Mouse (Mus musculus) myocyte (in vitro differentiated cells): ENCODE data around the gene Grip2. TPM values are rescaled to one million over a fixed set of nuclear protein-coding genes. Genes with fewer than 3 reads are reported as not detected.

Experiments used
- H3K27me3 ChIP-seq: one replicate; pipeline ENCODE4 v1.6.1; 2011; ENCODE audit not compliant: control insufficient read depth, insufficient read depth, insufficient read length
- H3K36me3 ChIP-seq: one replicate; pipeline ENCODE4 v1.6.1; 2011; ENCODE audit not compliant: control insufficient read depth, insufficient read depth
- H3K4me2 ChIP-seq: one replicate; pipeline ENCODE4 v1.6.1; 2011; ENCODE audit warnings: low read depth, control low read depth
- H3K4me3 ChIP-seq: one replicate; pipeline ENCODE4 v1.5.1; 2011; ENCODE audit warnings: mild to moderate bottlenecking, control low read depth, moderate library complexity
- H3K79me2 ChIP-seq: one replicate; pipeline ENCODE4 v1.6.1; 2011; ENCODE audit not compliant: control insufficient read depth, insufficient read depth
- H3ac ChIP-seq: one replicate; pipeline ENCODE4 v1.6.1; 2011; ENCODE audit not compliant: control insufficient read depth, insufficient read length
- CEBPB ChIP-seq: IDR thresholded peaks from 2 replicates; pipeline ENCODE4 v1.6.1; 2011; ENCODE audit warnings: mild to moderate bottlenecking, moderate library complexity; ENCODE audit not compliant: poor library complexity, insufficient read depth, severe bottlenecking
- E2F4 ChIP-seq: IDR thresholded peaks from one replicate; pipeline ENCODE4 v1.6.1; 2011; ENCODE audit warnings: mild to moderate bottlenecking, control low read depth, moderate library complexity; ENCODE audit not compliant: insufficient read depth
- MAX ChIP-seq: IDR thresholded peaks from one replicate; pipeline ENCODE4 v1.6.1; 2011; ENCODE audit warnings: low read depth, mild to moderate bottlenecking, control low read depth
- MYOD1 ChIP-seq, 3 experiments: IDR thresholded peaks; one replicate each; pipeline ENCODE4 v1.6.1; 2011; ENCODE audit warnings: control low read depth in 2 of 3, low read depth in 2 of 3, mild to moderate bottlenecking in 2 of 3, moderate library complexity in 1 of 3; ENCODE audit not compliant: insufficient read length in 2 of 3, control insufficient read depth in 1 of 3
- MYOG ChIP-seq, 3 experiments: IDR thresholded peaks; one replicate each; pipeline ENCODE4 v1.6.1; 2011; ENCODE audit warnings: control low read depth in 2 of 3, low read depth in 2 of 3, mild to moderate bottlenecking in 2 of 3; ENCODE audit not compliant: insufficient read length in 2 of 3, control insufficient read depth in 1 of 3, insufficient read depth in 1 of 3
- POLR2A ChIP-seq: IDR thresholded peaks from one replicate; pipeline ENCODE4 v1.6.1; 2011; ENCODE audit warnings: low read depth, mild to moderate bottlenecking, control low read depth, moderate library complexity; ENCODE audit not compliant: insufficient read length
- POLR2AphosphoS2 ChIP-seq: IDR thresholded peaks from one replicate; pipeline ENCODE4 v1.6.1; 2011; ENCODE audit warnings: low read depth, control low read depth; ENCODE audit not compliant: insufficient read length
- REST ChIP-seq: IDR thresholded peaks from one replicate; pipeline ENCODE4 v1.6.1; 2011; ENCODE audit warnings: mild to moderate bottlenecking, control low read depth, moderate library complexity; ENCODE audit not compliant: insufficient read depth, insufficient read length
- SRF ChIP-seq: IDR thresholded peaks from one replicate; pipeline ENCODE4 v1.6.1; 2011; ENCODE audit warnings: low read depth; ENCODE audit not compliant: control insufficient read depth, insufficient read length
- TCF12 ChIP-seq: IDR thresholded peaks from one replicate; pipeline ENCODE4 v1.6.1; 2011; ENCODE audit warnings: mild to moderate bottlenecking, control low read depth; ENCODE audit not compliant: poor library complexity, insufficient read depth, severe bottlenecking
- TCF3 ChIP-seq: IDR thresholded peaks from one replicate; pipeline ENCODE4 v1.6.1; 2011; ENCODE audit warnings: low read depth, control low read depth; ENCODE audit not compliant: insufficient read length
- USF1 ChIP-seq: IDR thresholded peaks from one replicate; pipeline ENCODE4 v1.6.1; 2011; ENCODE audit warnings: low read depth, mild to moderate bottlenecking, control low read depth, moderate library complexity
- polyA plus RNA-seq: library from polyadenylated mRNA; unstranded; fragments of >200 nt; fragmentation: generic; extraction: Trizol; gene quantifications from one replicate; pipeline ENCODE4 v1.2.1, GENCODE M21; 2012; ENCODE audit warnings: missing spikeins

The Grip2 gene
- polyA plus RNA-seq, 1 experiment = 1.9 TPM

- H3K4me3 ChIP-seq = no peak overlapping the region
- TF ChIP-seq MYOD1 (IDR thresholded peaks at IDR 0.05; ENCODE audit: control insufficient read depth in 1 of 3, insufficient read length in 2 of 3, low read depth in 2 of 3) (peak in 2 of 3 experiments; percentile 27 to 41), MYOG (IDR thresholded peaks at IDR 0.05; ENCODE audit: control insufficient read depth in 1 of 3, insufficient read depth in 1 of 3, insufficient read length in 2 of 3, low read depth in 2 of 3) (peak in 1 of 3 experiments; percentile 43), TCF3 (peak; percentile 5), CEBPB (no peak)
- H3ac ChIP-seq = no peak overlapping the region
- H3K36me3 ChIP-seq = no peaks in the 10 kb centered on the region
- no peaks in the 10 kb centered on the region for H3K79me2 ChIP-seq
- H3K4me2 ChIP-seq = no peak overlapping the region
- H3K27me3 ChIP-seq = peaks cover 67% of the 10 kb centered on the region
These were observed 13.4 kb downstream of the Grip2 start for GRCm38 (mm10) chr6:91813611-91814010.

GRCm38 (mm10) chr6:91810007-91810406, 17.0 kb downstream of the Grip2 start:
- H3ac ChIP-seq = no peak overlapping the region
- H3K27me3 ChIP-seq = peaks cover 79% of the 10 kb centered on the region
- H3K4me2 ChIP-seq = no peak overlapping the region
- no peaks in the 10 kb centered on the region for H3K79me2 ChIP-seq
- no peak for TF ChIP-seq POLR2AphosphoS2
- TF ChIP-seq MAX = no peak
- no peak for TF ChIP-seq SRF
- no peak for TF ChIP-seq MYOG (IDR thresholded peaks at IDR 0.05; ENCODE audit: control insufficient read depth in 1 of 3, insufficient read depth in 1 of 3, insufficient read length in 2 of 3, low read depth in 2 of 3)
- no peak for TF ChIP-seq TCF12
- TF ChIP-seq TCF3 = no peak
- TF ChIP-seq POLR2A = no peak
- TF ChIP-seq USF1 = no peak
- H3K4me3 ChIP-seq = no peak overlapping the region
- no peaks in the 10 kb centered on the region for H3K36me3 ChIP-seq

- H3K4me3 ChIP-seq = no peak overlapping the region
- H3K79me2 ChIP-seq = no peaks in the 10 kb centered on the region
- H3ac ChIP-seq = no peak overlapping the region
- H3K4me2 ChIP-seq = no peak overlapping the region
- TF ChIP-seq USF1 = no peak
- no peaks in the 10 kb centered on the region for H3K36me3 ChIP-seq
- H3K27me3 ChIP-seq = peaks cover 90% of the 10 kb centered on the region
These were observed 19.0 kb downstream of the Grip2 start for GRCm38 (mm10) chr6:91808022-91808421.

GRCm38 (mm10) chr6:91807169-91807568, 19.9 kb downstream of the Grip2 start:
- no peaks in the 10 kb centered on the region for H3K79me2 ChIP-seq
- TF ChIP-seq POLR2A = no peak
- TF ChIP-seq E2F4 = no peak
- no peak for TF ChIP-seq TCF3
- peaks cover 93% of the 10 kb centered on the region for H3K27me3 ChIP-seq
- no peak overlapping the region for H3K4me3 ChIP-seq
- H3ac ChIP-seq = no peak overlapping the region
- no peak overlapping the region for H3K4me2 ChIP-seq
- no peaks in the 10 kb centered on the region for H3K36me3 ChIP-seq

- Histone ChIP-seq H3K27me3 (peaks cover 98% of the 10 kb centered on the region), H3K36me3 (no peaks in the 10 kb centered on the region), H3ac (no peak overlapping the region), H3K4me3 (no peak overlapping the region), H3K4me2 (no peak overlapping the region), H3K79me2 (no peaks in the 10 kb centered on the region)
- TF ChIP-seq TCF12 (no peak), SRF (no peak), TCF3 (no peak), MYOG (IDR thresholded peaks at IDR 0.05; ENCODE audit: control insufficient read depth in 1 of 3, insufficient read depth in 1 of 3, insufficient read length in 2 of 3, low read depth in 2 of 3) (no peak), CEBPB (no peak), POLR2AphosphoS2 (no peak), MYOD1 (IDR thresholded peaks at IDR 0.05; ENCODE audit: control insufficient read depth in 1 of 3, insufficient read length in 2 of 3, low read depth in 2 of 3) (no peak), POLR2A (no peak), E2F4 (no peak), USF1 (no peak), MAX (no peak), REST (no peak)
These were observed 22.9 kb downstream of the Grip2 start for GRCm38 (mm10) chr6:91804177-91804576.

GRCm38 (mm10) chr6:91798496-91798895, 28.6 kb downstream of the Grip2 start:
- Histone ChIP-seq H3K4me3 (no peak overlapping the region), H3K36me3 (no peaks in the 10 kb centered on the region), H3ac (no peak overlapping the region), H3K27me3 (peaks cover 81% of the 10 kb centered on the region), H3K79me2 (no peaks in the 10 kb centered on the region), H3K4me2 (no peak overlapping the region)
- TF ChIP-seq E2F4 (no peak), USF1 (no peak), REST (no peak), MYOG (IDR thresholded peaks at IDR 0.05; ENCODE audit: control insufficient read depth in 1 of 3, insufficient read depth in 1 of 3, insufficient read length in 2 of 3, low read depth in 2 of 3) (no peak), SRF (no peak), TCF3 (no peak), POLR2A (no peak), MAX (no peak), CEBPB (no peak), MYOD1 (IDR thresholded peaks at IDR 0.05; ENCODE audit: control insufficient read depth in 1 of 3, insufficient read length in 2 of 3, low read depth in 2 of 3) (no peak), TCF12 (no peak)
